34 mouse cellular contexts compared by ENCODE assay signal in the genomic region with DNA sequence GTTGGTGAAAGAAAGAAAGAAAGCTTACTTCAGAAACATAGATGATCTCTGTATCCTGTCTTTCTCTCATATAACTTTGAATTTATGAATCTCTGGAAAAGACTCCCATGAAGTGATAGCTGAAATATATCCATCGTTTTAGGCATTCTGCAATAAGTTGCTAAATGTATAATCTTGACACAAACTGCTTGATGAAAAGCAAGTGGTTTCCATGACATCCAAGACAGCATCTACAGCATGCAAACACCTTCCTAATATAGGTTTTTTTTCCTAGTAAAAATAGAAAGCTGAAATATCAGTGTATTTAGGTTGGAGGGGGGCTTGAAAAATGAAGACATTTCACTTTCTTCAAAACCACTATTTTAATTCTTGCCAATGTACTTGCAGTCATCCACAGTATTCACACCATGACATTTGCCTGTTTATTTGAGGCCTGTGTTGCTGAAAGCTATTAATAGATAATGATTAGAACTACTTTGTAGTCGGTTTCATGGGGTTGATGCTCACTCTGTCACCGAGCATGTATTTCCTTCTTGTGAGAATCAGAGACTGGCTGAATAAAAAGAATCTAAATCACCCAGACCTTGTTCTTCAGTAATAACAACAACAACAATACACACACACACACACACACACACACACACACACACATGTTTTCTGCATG. TPM values are rescaled to one million over a fixed set of nuclear protein-coding genes. Genes with fewer than 3 reads are reported as not detected.
DNase-seq lines count a peak whose midpoint lies in the region; ATAC-seq and TF ChIP-seq lines count a peak whose summit lies in the region.
"Had no signal": no experiment of that assay in that cellular context is flagged by ENCODE, and none has a peak within 500 bp of the region (broad histone marks: within the 10 kb centered on the region; RNA-seq: fewer than 3 reads in every experiment).

No protein-coding gene starts in this region.

- no peaks in the 10 kb centered on the region for H3K9me3 ChIP-seq in forebrain, postnatal 0 days (ENCODE audit: low read length)
- H3K9me3 ChIP-seq in forebrain, embryonic 10.5 days: no peaks in the 10 kb centered on the region
- H3K9me3 ChIP-seq in hindbrain, embryonic 14.5 days (ENCODE audit: control insufficient read depth, low read length): no peaks in the 10 kb centered on the region
- H3K9me3 ChIP-seq: embryonic facial prominence, embryonic 10.5 days; embryonic facial prominence, embryonic 13.5 days; forebrain, embryonic 13.5 days; heart, embryonic 10.5 days; heart, embryonic 13.5 days; hindbrain, embryonic 10.5 days; hindbrain, embryonic 13.5 days had no signal

- peak; percentile 66 for ATAC-seq in forebrain, postnatal 0 days
- ATAC-seq in hindbrain, embryonic 14.5 days (ENCODE audit: low FRiP score): no peak
- ATAC-seq: activated CD4-positive, CD25-positive, alpha-beta regulatory T cell, adult 4 months; forebrain, embryonic 13.5 days; forebrain, embryonic 16.5 days; hindbrain, postnatal 0 days; inflammation-experienced regulatory T-cells, adult 6 months; intestine, embryonic 16.5 days had no signal

- no peaks in the 10 kb centered on the region for H3K4me1 ChIP-seq in forebrain, postnatal 0 days (ENCODE audit: insufficient read depth)
- H3K4me1 ChIP-seq in forebrain, embryonic 10.5 days: no peaks in the 10 kb centered on the region
- no peaks in the 10 kb centered on the region for H3K4me1 ChIP-seq in heart, adult 2 months (ENCODE audit: control insufficient read depth, insufficient read depth, low read length)
- H3K4me1 ChIP-seq in hindbrain, embryonic 14.5 days (replicated peaks; ENCODE audit: control insufficient read depth, insufficient read depth, low read length): no peaks in the 10 kb centered on the region
- H3K4me1 ChIP-seq: embryonic facial prominence, embryonic 10.5 days; embryonic facial prominence, embryonic 13.5 days; forebrain, embryonic 13.5 days; heart, embryonic 10.5 days; hindbrain, embryonic 13.5 days had no signal

- H3K36me3 ChIP-seq in forebrain, postnatal 0 days (ENCODE audit: insufficient read depth): no peaks in the 10 kb centered on the region
- H3K36me3 ChIP-seq in forebrain, embryonic 10.5 days (replicated peaks): no peaks in the 10 kb centered on the region
- H3K36me3 ChIP-seq in heart, adult 2 months (ENCODE audit: control insufficient read depth, insufficient read depth, low read length): peaks cover 2% of the 10 kb centered on the region; the same call in 1 of the 2 replicates
- no peaks in the 10 kb centered on the region for H3K36me3 ChIP-seq in hindbrain, embryonic 14.5 days (replicated peaks; ENCODE audit: control insufficient read depth, insufficient read depth)
- H3K36me3 ChIP-seq: embryonic facial prominence, embryonic 10.5 days; embryonic facial prominence, embryonic 13.5 days; heart, embryonic 10.5 days; heart, embryonic 13.5 days; hindbrain, embryonic 10.5 days; hindbrain, embryonic 13.5 days had no signal

- DNase-seq in forebrain, postnatal 0 days: peak; percentile 26
- DNase-seq in forebrain, embryonic 10.5 days (ENCODE audit: extremely low spot score, low spot score): no peak
- DNase-seq in heart, adult 2 months: no peak
- DNase-seq in heart, adult 11 months: no peak
- DNase-seq in left cerebral cortex, adult 2 months (ENCODE audit: extremely low spot score in 1 of 2, low spot score in 2 of 2): no peak
- DNase-seq in left cerebral cortex, adult 11 months (ENCODE audit: low spot score): no peak
- no peak for DNase-seq in hindbrain, embryonic 14.5 days (ENCODE audit: low spot score)
- DNase-seq: adrenal gland, adult 8-10 months; adrenal gland, postnatal 25 days; cerebellum, adult 11 months; cerebellum, adult 2 months; cerebellum, adult 9-11 months; cerebellum, postnatal 25 days; embryo, embryonic 11 days; gastrocnemius, postnatal 25 days; heart, postnatal 10 days; heart, postnatal 36 days; kidney, adult 18-20 months had no signal

- intact Hi-C loops in heart, adult 2 months (cut with DNase I): loop anchor here (5.0 kb wide), 1 partner anchor 56 kb away; the partner anchor contains the start of gene 4921504E06Rik
- intact Hi-C loops in left cerebral cortex, adult 2 months (cut with DNase I): no loop called here

- H3K27ac ChIP-seq in forebrain, postnatal 0 days (ENCODE audit: low read depth, low read length): no peak overlapping the region
- H3K27ac ChIP-seq in forebrain, embryonic 10.5 days: no peak overlapping the region
- H3K27ac ChIP-seq in heart, adult 2 months: peak overlapping the region; percentile 29
- H3K27ac ChIP-seq in left cerebral cortex, adult 2 months: peak overlapping the region; percentile 28; the same call in 1 of the 2 replicates
- no peak overlapping the region for H3K27ac ChIP-seq in hindbrain, embryonic 14.5 days
- H3K27ac ChIP-seq: embryonic facial prominence, embryonic 10.5 days; embryonic facial prominence, embryonic 13.5 days; forebrain, embryonic 13.5 days; heart, embryonic 10.5 days; heart, embryonic 13.5 days; hindbrain, embryonic 10.5 days; hindbrain, embryonic 13.5 days; hindbrain, postnatal 0 days had no signal

- H3K27me3 ChIP-seq in forebrain, postnatal 0 days (ENCODE audit: insufficient read depth, low read length): no peaks in the 10 kb centered on the region
- H3K27me3 ChIP-seq in forebrain, embryonic 10.5 days (ENCODE audit: poor library complexity, severe bottlenecking): no peaks in the 10 kb centered on the region
- no peaks in the 10 kb centered on the region for H3K27me3 ChIP-seq in heart, adult 2 months (ENCODE audit: control insufficient read depth, insufficient read depth, low read length)
- H3K27me3 ChIP-seq in hindbrain, embryonic 14.5 days (ENCODE audit: control insufficient read depth, insufficient read depth, low read length): no peaks in the 10 kb centered on the region
- H3K27me3 ChIP-seq: embryonic facial prominence, embryonic 13.5 days; forebrain, embryonic 13.5 days; heart, embryonic 13.5 days; hindbrain, embryonic 13.5 days had no signal

- TF ChIP-seq POLR2A in heart, adult 2 months (IDR thresholded peaks at IDR 0.05; ENCODE audit: insufficient read depth, low read depth, low read length): no peak

- no peak for TF ChIP-seq EP300 in heart, adult 2 months (IDR thresholded peaks at IDR 0.05; ENCODE audit: insufficient read depth, low read depth, low read length)

- H3K4me3 ChIP-seq in forebrain, postnatal 0 days (ENCODE audit: low read depth, low read length): no peak overlapping the region
- no peak overlapping the region for H3K4me3 ChIP-seq in forebrain, embryonic 10.5 days
- H3K4me3 ChIP-seq in heart, adult 2 months: no peak overlapping the region
- no peak overlapping the region for H3K4me3 ChIP-seq in left cerebral cortex, adult 2 months
- H3K4me3 ChIP-seq in hindbrain, embryonic 14.5 days (replicated peaks; ENCODE audit: low read length): no peak overlapping the region
- H3K4me3 ChIP-seq: embryonic facial prominence, embryonic 10.5 days; embryonic facial prominence, embryonic 13.5 days; erythroblast, embryonic 14.5 days; forebrain, embryonic 13.5 days; heart, embryonic 10.5 days; heart, embryonic 13.5 days; hindbrain, embryonic 10.5 days; hindbrain, embryonic 13.5 days had no signal

- no peaks in the 10 kb centered on the region for H3K79me2 ChIP-seq in heart, adult 2 months (replicated peaks; ENCODE audit: control insufficient read depth, insufficient read depth, low read length)

- no peak overlapping the region for H3K4me2 ChIP-seq in forebrain, postnatal 0 days (ENCODE audit: low read depth)
- H3K4me2 ChIP-seq in hindbrain, embryonic 14.5 days (replicated peaks): no peak overlapping the region
- H3K4me2 ChIP-seq: embryonic facial prominence, embryonic 13.5 days; forebrain, embryonic 13.5 days; heart, embryonic 13.5 days; hindbrain, embryonic 13.5 days had no signal

- WGBS in forebrain, postnatal 0 days: 52% methylated on average over 3 of the region's 3 CpGs
- WGBS in forebrain, embryonic 10.5 days: 88% methylated on average over 3 of the region's 3 CpGs
- WGBS in heart, adult 2 months: 50% methylated on average over 3 of the region's 3 CpGs
- WGBS in hindbrain, embryonic 14.5 days: 59% methylated on average over 3 of the region's 3 CpGs

- H3K9ac ChIP-seq in forebrain, postnatal 0 days: no peak overlapping the region
- no peak overlapping the region for H3K9ac ChIP-seq in heart, adult 2 months (ENCODE audit: low read depth, low read length)
- H3K9ac ChIP-seq in hindbrain, embryonic 14.5 days: no peak overlapping the region
- H3K9ac ChIP-seq: embryonic facial prominence, embryonic 13.5 days; forebrain, embryonic 13.5 days; heart, embryonic 13.5 days; hindbrain, embryonic 13.5 days had no signal

- no peak for TF ChIP-seq CTCF in forebrain, postnatal 0 days (IDR thresholded peaks at IDR 0.05; ENCODE audit: low read depth)
- TF ChIP-seq CTCF in heart, adult 2 months (IDR thresholded peaks at IDR 0.05): no peak
- no peak for TF ChIP-seq CTCF in left cerebral cortex, adult 2 months (IDR thresholded peaks at IDR 0.05)

RNA-seq across cellular contexts. Expression of gene Otud1, which starts 49.0 kb away (rescaled TPM):
- total RNA-seq in forebrain, postnatal 0 days (2014; rRNA removed): 7.4 and 10.3 TPM in 2 replicates
- 3.6 TPM in 2 replicates for polyA plus RNA-seq in forebrain, postnatal 0 days (2015; fragmentation: Nextera tagmentation; extraction: Ambion mirVana)
- polyA plus RNA-seq in forebrain, embryonic 10.5 days (2016; fragmentation: Nextera tagmentation; extraction: Ambion mirVana): 0.44 and 0.56 TPM in 2 replicates
- total RNA-seq in heart, adult 2 months (2021): 10 to 100 TPM; 22.6 to 27.6 TPM
- 5.0 and 5.7 TPM in 2 replicates for polyA plus RNA-seq in heart, adult 2 months (2012; rRNA removed)
- 10 to 100 TPM; 27.4 to 27.8 TPM for total RNA-seq in left cerebral cortex, adult 2 months (2021)
- polyA plus RNA-seq in hindbrain, embryonic 14.5 days (2014; fragmentation: Nextera tagmentation; extraction: Ambion mirVana): 2.3 and 2.6 TPM in 2 replicates

RNA-seq across cellular contexts. Expression of gene 4921504E06Rik, which starts 54.8 kb away (rescaled TPM):
- not detected in 2 replicates for total RNA-seq in forebrain, postnatal 0 days (2014; rRNA removed)
- not detected in 2 replicates for polyA plus RNA-seq in forebrain, postnatal 0 days (2015; fragmentation: Nextera tagmentation; extraction: Ambion mirVana)
- polyA plus RNA-seq in forebrain, embryonic 10.5 days (2016; fragmentation: Nextera tagmentation; extraction: Ambion mirVana): not detected in 2 replicates
- not detected for total RNA-seq in heart, adult 2 months (2021)
- polyA plus RNA-seq in heart, adult 2 months (2012; rRNA removed): not detected in 2 replicates
- not detected for total RNA-seq in left cerebral cortex, adult 2 months (2021)
- polyA plus RNA-seq in hindbrain, embryonic 14.5 days (2014; fragmentation: Nextera tagmentation; extraction: Ambion mirVana): 0.18 TPM in 1 of 2 replicates, not detected in the other
- total RNA-seq: adrenal gland, adult 8-10 months; adrenal gland, postnatal 25 days; ES-E14; gastrocnemius, adult 18-20 months; gastrocnemius, postnatal 25 days; heart, postnatal 10 days; heart, postnatal 36 days; hindbrain, postnatal 0 days had no signal
- polyA plus RNA-seq: activated CD4-positive, CD25-positive, alpha-beta regulatory T cell, adult 4 months; cerebellum, adult 2 months; embryonic facial prominence, embryonic 10.5 days; embryonic facial prominence, embryonic 13.5 days; erythroblast, embryonic 14.5 days; forebrain, embryonic 13.5 days; forebrain, embryonic 16.5 days; gonadal fat pad, adult 2 months; heart, embryonic 10.5 days; heart, embryonic 13.5 days; hindbrain, embryonic 10.5 days; inflammation-experienced regulatory T-cells, adult 6 months; intestine, embryonic 16.5 days had no signal

Comparison
In these comparisons a context has a peak if more than half of its experiments do, and no peak if none do; other contexts are left out.
1. H3K27ac ChIP-seq: peak in heart, adult 2 months (single experiment) and left cerebral cortex, adult 2 months (single experiment); none in forebrain, postnatal 0 days (single experiment), forebrain, embryonic 10.5 days (single experiment) and hindbrain, embryonic 14.5 days (single experiment).